Mouse (Mus musculus): Measurements from ENCODE around the gene Slc46a1. TPM values are rescaled to one million over a fixed set of nuclear protein-coding genes. Genes with fewer than 3 reads are reported as not detected.

Slc46a1 gene
- polyA plus RNA-seq, 1 experiment from 2014 or later: 17.1 TPM

DNA sequence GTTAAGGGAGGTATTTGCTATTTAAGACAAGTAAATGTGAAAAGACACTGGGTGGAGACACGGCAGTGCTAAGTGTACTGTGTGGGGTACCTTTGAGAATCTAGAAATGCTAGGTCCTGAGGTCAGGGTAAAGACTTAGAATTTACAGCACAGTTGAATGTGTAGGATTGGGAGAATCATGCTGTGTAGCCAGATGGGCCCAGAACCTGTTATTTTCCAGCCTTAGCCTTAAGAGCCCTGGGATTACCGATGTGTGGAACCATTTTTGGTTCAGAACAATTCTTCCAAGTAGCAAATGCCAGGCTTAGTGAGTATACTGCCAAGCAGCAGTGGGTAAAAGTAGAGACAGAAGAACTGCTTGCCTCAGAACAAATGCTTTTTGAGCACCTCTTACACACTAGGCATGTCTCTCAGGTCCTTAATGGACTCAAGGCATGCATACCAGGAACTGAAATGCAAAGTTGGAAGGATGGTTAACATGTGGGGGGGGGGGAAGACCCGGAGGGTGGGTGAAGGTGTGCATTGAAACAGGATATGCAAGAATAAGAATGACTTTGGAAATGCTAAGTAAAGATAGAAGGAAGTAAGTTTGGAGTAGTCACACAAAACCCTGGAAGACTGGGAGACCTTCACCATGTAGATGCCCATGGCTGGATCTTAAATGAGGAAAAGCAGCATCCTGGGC is 47.8 kb downstream of the Slc46a1 start:
- Histone ChIP-seq H3K4me1 (peaks cover 16% of the 10 kb centered on the region), H3K36me3 (peaks cover 54% of the 10 kb centered on the region), H3K4me3 (peak overlapping the region; percentile 92), H3K9ac (peak overlapping the region; percentile 98), H3K4me2 (replicated peaks) (peak overlapping the region; percentile 89), H3K9me3 (no peaks in the 10 kb centered on the region), H3K27me3 (no peaks in the 10 kb centered on the region), H3K27ac (no peak overlapping the region)
- no peak for ATAC-seq (ENCODE audit: low FRiP score, low read depth)
- WGBS: 81% methylated on average over 3 of the region's 3 CpGs

DNA sequence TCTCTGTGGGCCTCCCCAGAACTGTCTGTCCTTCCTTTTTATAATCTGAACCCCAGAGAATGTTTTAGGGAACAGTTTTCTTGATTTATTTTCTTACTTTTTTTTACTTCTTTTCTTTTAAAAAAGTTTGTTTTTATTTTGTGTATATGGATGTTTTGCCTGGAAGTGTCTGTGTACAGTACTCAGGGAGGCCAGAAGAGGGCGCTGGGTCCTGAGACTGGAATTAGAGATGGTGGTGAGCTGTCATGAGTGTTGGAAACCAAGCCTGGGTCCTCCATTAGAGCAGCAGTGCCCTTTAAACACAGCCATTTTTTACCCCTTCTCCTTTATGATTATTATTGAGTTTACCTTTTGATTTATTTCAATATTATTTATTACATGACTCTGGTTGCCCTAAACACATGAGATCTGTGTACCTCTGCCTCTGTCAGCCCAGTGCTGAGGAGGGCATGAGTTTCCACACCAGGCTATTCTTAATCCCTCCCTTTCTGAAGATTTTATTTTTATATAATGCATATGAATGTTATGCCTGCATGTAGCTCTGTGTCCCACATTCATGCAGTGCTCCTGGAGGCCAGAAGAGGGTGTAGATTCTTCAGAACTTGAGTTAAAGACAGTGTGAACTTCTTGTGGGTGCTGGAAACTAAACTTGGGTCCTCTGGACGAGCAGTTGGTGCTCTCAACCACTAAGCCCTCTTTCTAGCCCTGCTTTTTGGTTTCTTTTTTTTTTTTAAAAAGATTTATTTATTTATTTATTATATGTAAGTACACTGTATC is 50.2 kb downstream of the Slc46a1 start:
- Histone ChIP-seq H3K4me1 (peaks cover 15% of the 10 kb centered on the region), H3K27me3 (no peaks in the 10 kb centered on the region), H3K27ac (no peak overlapping the region), H3K9me3 (no peaks in the 10 kb centered on the region), H3K4me2 (replicated peaks) (no peak overlapping the region), H3K4me3 (no peak overlapping the region), H3K36me3 (peaks cover 66% of the 10 kb centered on the region), H3K9ac (no peak overlapping the region)
- ATAC-seq (ENCODE audit: low FRiP score, low read depth): no peak
- 56% methylated on average over 2 of the region's 2 CpGs for WGBS

DNA sequence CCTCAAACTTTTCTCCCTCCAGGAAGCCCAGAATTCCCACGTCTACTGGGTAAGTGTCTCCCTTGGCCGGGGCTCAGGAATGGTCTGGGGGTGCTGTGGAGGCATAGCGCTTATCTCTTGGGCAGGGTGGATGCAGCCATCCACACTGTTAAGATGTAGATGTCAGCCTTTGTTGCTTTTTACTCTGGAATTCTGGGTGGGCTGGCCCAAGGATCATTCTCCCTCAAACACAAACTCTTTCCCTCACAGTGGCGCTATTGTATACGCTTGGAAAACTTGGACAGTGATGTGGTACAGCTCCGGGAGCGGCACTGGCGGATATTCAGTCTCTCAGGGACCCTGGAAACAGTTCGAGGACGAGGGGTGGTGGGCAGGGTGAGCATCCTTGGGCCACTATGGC is 53.4 kb downstream of the Slc46a1 start:
- Histone ChIP-seq H3K9me3 (no peaks in the 10 kb centered on the region), H3K4me3 (no peak overlapping the region), H3K4me1 (no peaks in the 10 kb centered on the region), H3K27me3 (no peaks in the 10 kb centered on the region), H3K27ac (peak overlapping the region; percentile 15; the same call in 1 of the 2 replicates), H3K36me3 (peaks cover 94% of the 10 kb centered on the region), H3K9ac (no peak overlapping the region), H3K4me2 (replicated peaks) (no peak overlapping the region)
- WGBS: 95% methylated on average over 10 of the region's 10 CpGs
- ATAC-seq (ENCODE audit: low FRiP score, low read depth): no peak

Other genes with a start within 250 kb of the Slc46a1 start
- 78.9 and 81.2 TPM in 2 replicates for gene Sdf2, start 220.0 kb upstream of the Slc46a1 start, polyA plus RNA-seq (2015; fragmentation: Nextera tagmentation; extraction: Ambion mirVana)
- 29.4 and 33.2 TPM in 2 replicates for gene Supt6, start 219.7 kb upstream of the Slc46a1 start, polyA plus RNA-seq (2015; fragmentation: Nextera tagmentation; extraction: Ambion mirVana)
- gene 2610507B11Rik, start 203.9 kb upstream of the Slc46a1 start, polyA plus RNA-seq (2015; fragmentation: Nextera tagmentation; extraction: Ambion mirVana): 74.7 and 76.1 TPM in 2 replicates
- gene BC030499, start 174.9 kb upstream of the Slc46a1 start, polyA plus RNA-seq (2015; fragmentation: Nextera tagmentation; extraction: Ambion mirVana): 0.11 and 0.56 TPM in 2 replicates
- 39.6 and 45.8 TPM in 2 replicates for gene Spag5, start 164.2 kb upstream of the Slc46a1 start, polyA plus RNA-seq (2015; fragmentation: Nextera tagmentation; extraction: Ambion mirVana)
- 6.5 and 6.6 TPM in 2 replicates for gene Aldoc, start 142.7 kb upstream of the Slc46a1 start, polyA plus RNA-seq (2015; fragmentation: Nextera tagmentation; extraction: Ambion mirVana)
- 88.5 and 88.9 TPM in 2 replicates for gene Pigs, start 137.3 kb upstream of the Slc46a1 start, polyA plus RNA-seq (2015; fragmentation: Nextera tagmentation; extraction: Ambion mirVana)
- 70.1 and 74.7 TPM in 2 replicates for gene Unc119, start 122.2 kb upstream of the Slc46a1 start, polyA plus RNA-seq (2015; fragmentation: Nextera tagmentation; extraction: Ambion mirVana)
- 0.24 and 0.48 TPM in 2 replicates for gene Foxn1, start 79.1 kb upstream of the Slc46a1 start, polyA plus RNA-seq (2015; fragmentation: Nextera tagmentation; extraction: Ambion mirVana)
- not detected in 2 replicates for gene Slc13a2, start 43.5 kb upstream of the Slc46a1 start, polyA plus RNA-seq (2015; fragmentation: Nextera tagmentation; extraction: Ambion mirVana)
- 2.4 and 2.6 TPM in 2 replicates for gene Sarm1, start 32.1 kb downstream of the Slc46a1 start, polyA plus RNA-seq (2015; fragmentation: Nextera tagmentation; extraction: Ambion mirVana)
- gene Vtn, start 33.4 kb downstream of the Slc46a1 start, polyA plus RNA-seq (2015; fragmentation: Nextera tagmentation; extraction: Ambion mirVana): 0.39 and 1.8 TPM in 2 replicates
- not detected in 2 replicates for gene Sebox, start 37.8 kb downstream of the Slc46a1 start, polyA plus RNA-seq (2015; fragmentation: Nextera tagmentation; extraction: Ambion mirVana)
- gene Tmem199, start 46.5 kb downstream of the Slc46a1 start, polyA plus RNA-seq (2015; fragmentation: Nextera tagmentation; extraction: Ambion mirVana): 45.9 and 48.7 TPM in 2 replicates
- gene Poldip2, start 46.5 kb downstream of the Slc46a1 start, polyA plus RNA-seq (2015; fragmentation: Nextera tagmentation; extraction: Ambion mirVana): 182 and 186 TPM in 2 replicates
- gene Tnfaip1, start 70.6 kb downstream of the Slc46a1 start, polyA plus RNA-seq (2015; fragmentation: Nextera tagmentation; extraction: Ambion mirVana): 81.4 and 84.8 TPM in 2 replicates
- 165 and 168 TPM in 2 replicates for gene Ift20, start 70.7 kb downstream of the Slc46a1 start, polyA plus RNA-seq (2015; fragmentation: Nextera tagmentation; extraction: Ambion mirVana)
- gene Tmem97, start 85.1 kb downstream of the Slc46a1 start, polyA plus RNA-seq (2015; fragmentation: Nextera tagmentation; extraction: Ambion mirVana): 74.1 and 75.2 TPM in 2 replicates
- 11.1 and 12.2 TPM in 2 replicates for gene Nlk, start 231.7 kb downstream of the Slc46a1 start, polyA plus RNA-seq (2015; fragmentation: Nextera tagmentation; extraction: Ambion mirVana)

Measured in limb, embryonic 13.5 days (tissue).